Mouse (Mus musculus): ENCODE data around the gene Iqcf5. TPM values are rescaled to one million over a fixed set of nuclear protein-coding genes. Genes with fewer than 3 reads are reported as not detected.

The Iqcf5 gene
- not detected in 2 replicates for total RNA-seq (2015; ENCODE audit: low replicate concordance)
- total RNA-seq (2017; ENCODE audit: low replicate concordance), result not detected in 2 replicates

GRCm38 (mm10) chr9:106514273-106514672 is at the start of gene Iqcf5:
Gene Iqcf5, plus strand, starts transcription at chr9:106514573.
- ATAC-seq (replicated peaks; ENCODE audit: low FRiP score, poor library complexity, severe bottlenecking), result no peak

GRCm38 (mm10) chr9:106464751-106465541 is 49.4 kb upstream of the Iqcf5 start:
- no peak for ATAC-seq (replicated peaks; ENCODE audit: low FRiP score, poor library complexity, severe bottlenecking)

GRCm38 (mm10) chr9:106465571-106466200 is 48.7 kb upstream of the Iqcf5 start, which contains the start of gene Gpr62:
Gene Gpr62, minus strand, starts transcription at chr9:106465938.
- no peak for ATAC-seq (replicated peaks; ENCODE audit: low FRiP score, poor library complexity, severe bottlenecking)

GRCm38 (mm10) chr9:106466721-106467120 is 47.7 kb upstream of the Iqcf5 start:
- no peak for ATAC-seq (replicated peaks; ENCODE audit: low FRiP score, poor library complexity, severe bottlenecking)

- no peak for ATAC-seq (replicated peaks; ENCODE audit: low FRiP score, poor library complexity, severe bottlenecking)
Measured at GRCm38 (mm10) chr9:106467746-106468145, 46.6 kb upstream of the Iqcf5 start.

GRCm38 (mm10) chr9:106469317-106469716 is 45.1 kb upstream of the Iqcf5 start:
- ATAC-seq (replicated peaks; ENCODE audit: low FRiP score, poor library complexity, severe bottlenecking), result no peak

- ATAC-seq (replicated peaks; ENCODE audit: low FRiP score, poor library complexity, severe bottlenecking), result no peak
Measured at GRCm38 (mm10) chr9:106469776-106470175, 44.6 kb upstream of the Iqcf5 start.

- no peak for ATAC-seq (replicated peaks; ENCODE audit: low FRiP score, poor library complexity, severe bottlenecking)
Measured at GRCm38 (mm10) chr9:106470991-106471750, 43.2 kb upstream of the Iqcf5 start.

- no peak for ATAC-seq (replicated peaks; ENCODE audit: low FRiP score, poor library complexity, severe bottlenecking)
Measured at GRCm38 (mm10) chr9:106471892-106472291, 42.5 kb upstream of the Iqcf5 start.

GRCm38 (mm10) chr9:106472321-106472720 is 42.1 kb upstream of the Iqcf5 start:
- ATAC-seq (replicated peaks; ENCODE audit: low FRiP score, poor library complexity, severe bottlenecking), result no peak

- ATAC-seq (replicated peaks; ENCODE audit: low FRiP score, poor library complexity, severe bottlenecking), result no peak
Measured at GRCm38 (mm10) chr9:106473081-106473752, 41.2 kb upstream of the Iqcf5 start.

GRCm38 (mm10) chr9:106473753-106474105 is 40.6 kb upstream of the Iqcf5 start:
- no peak for ATAC-seq (replicated peaks; ENCODE audit: low FRiP score, poor library complexity, severe bottlenecking)

GRCm38 (mm10) chr9:106474456-106474855 is 39.9 kb upstream of the Iqcf5 start:
- no peak for ATAC-seq (replicated peaks; ENCODE audit: low FRiP score, poor library complexity, severe bottlenecking)

GRCm38 (mm10) chr9:106475046-106475445 is 39.3 kb upstream of the Iqcf5 start:
- no peak for ATAC-seq (replicated peaks; ENCODE audit: low FRiP score, poor library complexity, severe bottlenecking)

GRCm38 (mm10) chr9:106475663-106476001 is 38.7 kb upstream of the Iqcf5 start, which contains the start of gene Rrp9:
Gene Rrp9, plus strand, starts transcription at chr9:106475963.
- ATAC-seq (replicated peaks; ENCODE audit: low FRiP score, poor library complexity, severe bottlenecking), result no peak

- no peak; the same call in 1 of the 2 replicates for ATAC-seq (replicated peaks; ENCODE audit: low FRiP score, poor library complexity, severe bottlenecking)
Measured at GRCm38 (mm10) chr9:106476002-106476923, 38.1 kb upstream of the Iqcf5 start.

- peak; percentile 98 for ATAC-seq (replicated peaks; ENCODE audit: low FRiP score, poor library complexity, severe bottlenecking)
Measured at GRCm38 (mm10) chr9:106476924-106477484, 37.4 kb upstream of the Iqcf5 start, which contains the start of gene Parp3. Gene Parp3, minus strand, starts transcription at chr9:106476949.

GRCm38 (mm10) chr9:106477649-106478048 is 36.7 kb upstream of the Iqcf5 start:
- ATAC-seq (replicated peaks; ENCODE audit: low FRiP score, poor library complexity, severe bottlenecking), result no peak

- no peak for ATAC-seq (replicated peaks; ENCODE audit: low FRiP score, poor library complexity, severe bottlenecking)
Measured at GRCm38 (mm10) chr9:106478101-106478500, 36.3 kb upstream of the Iqcf5 start.
